Mouse (Mus musculus): ENCODE measurements around the gene Fhl2.
"Not testable (repeated sequence)": the region's sequence is repeated elsewhere in the genome, so short reads cannot be mapped to it uniquely, and the experiment has no call there.

The Fhl2 gene

DNA sequence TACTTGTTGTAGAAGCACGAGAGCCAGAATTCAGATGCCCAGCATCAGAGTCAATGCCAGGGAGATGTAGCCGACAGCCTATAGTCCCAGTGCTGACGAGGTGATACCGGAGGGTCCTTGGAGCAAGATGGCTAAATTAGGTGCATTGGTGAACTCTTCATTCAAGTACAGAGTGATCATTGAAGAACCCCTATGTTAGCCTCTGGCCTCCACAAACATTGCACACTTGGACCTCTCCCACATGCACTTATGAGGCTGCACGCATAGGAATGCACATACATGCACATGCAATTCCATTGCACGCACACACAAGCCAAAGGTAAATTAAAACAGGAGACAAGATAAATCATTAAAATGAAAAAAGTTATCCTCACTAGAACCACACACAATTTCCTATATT, 3.4 kb downstream of the Fhl2 start:
- DNase-seq (ENCODE audit: low read depth, low spot score): no peak

DNA sequence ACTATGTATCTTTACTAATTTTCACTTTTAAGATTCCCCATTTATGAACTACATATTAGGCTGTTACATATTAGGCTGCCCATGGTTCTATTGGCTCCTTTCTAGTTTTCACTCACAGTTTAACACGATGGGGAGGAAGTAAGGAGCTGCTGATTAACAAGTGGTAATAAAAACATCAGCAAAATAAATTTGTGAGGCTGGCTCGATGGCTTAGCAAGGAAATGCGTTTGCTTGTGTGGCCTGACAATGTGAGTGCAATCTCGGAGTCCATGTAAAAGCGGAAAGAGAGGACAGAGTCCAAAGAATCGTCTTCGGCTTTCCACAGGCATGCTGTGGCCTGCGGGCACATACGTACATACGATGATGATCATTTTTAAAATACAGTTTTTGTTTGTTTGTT, 4.3 kb downstream of the Fhl2 start:
- no peak for DNase-seq (ENCODE audit: low read depth, low spot score)

DNA sequence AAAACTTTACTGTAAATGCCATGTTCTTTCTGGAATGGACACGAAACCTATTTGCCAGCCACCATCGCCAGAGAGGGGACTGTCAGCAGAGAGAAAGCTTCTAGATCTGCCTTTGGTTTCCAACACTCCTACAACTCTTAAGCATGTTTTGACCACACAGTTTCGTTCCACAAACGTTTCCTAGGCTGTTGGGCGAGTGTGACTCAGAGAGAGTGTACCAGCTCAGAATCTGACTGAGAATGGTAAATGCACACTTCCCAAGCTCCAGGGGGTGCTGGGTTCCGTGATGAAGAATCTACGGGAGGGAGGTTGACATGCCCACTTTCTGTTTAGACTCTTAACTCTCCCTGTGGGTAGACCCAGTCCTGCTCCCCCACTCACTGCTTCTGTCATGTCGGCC, 5.7 kb downstream of the Fhl2 start:
- DNase-seq (ENCODE audit: low read depth, low spot score): no peak

DNA sequence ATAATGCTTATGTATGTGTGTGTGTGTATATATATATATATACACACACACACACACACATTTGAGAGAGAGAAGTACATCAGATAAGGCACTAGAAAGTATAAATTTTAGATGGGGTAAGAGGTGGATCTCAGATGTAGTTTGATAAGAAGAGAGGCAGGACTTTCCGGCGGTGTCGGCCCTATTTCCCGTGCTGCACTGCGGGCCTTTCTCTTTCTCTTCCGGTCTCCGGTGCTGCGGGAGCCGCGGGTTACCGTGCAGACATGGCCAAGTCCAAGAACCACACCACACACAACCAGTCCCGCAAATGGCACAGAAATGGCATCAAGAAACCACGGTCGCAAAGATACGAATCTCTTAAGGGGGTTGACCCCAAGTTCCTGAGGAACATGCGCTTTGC, 7.9 kb downstream of the Fhl2 start:
- DNase-seq (ENCODE audit: low read depth, low spot score): not testable (repeated sequence)

DNA sequence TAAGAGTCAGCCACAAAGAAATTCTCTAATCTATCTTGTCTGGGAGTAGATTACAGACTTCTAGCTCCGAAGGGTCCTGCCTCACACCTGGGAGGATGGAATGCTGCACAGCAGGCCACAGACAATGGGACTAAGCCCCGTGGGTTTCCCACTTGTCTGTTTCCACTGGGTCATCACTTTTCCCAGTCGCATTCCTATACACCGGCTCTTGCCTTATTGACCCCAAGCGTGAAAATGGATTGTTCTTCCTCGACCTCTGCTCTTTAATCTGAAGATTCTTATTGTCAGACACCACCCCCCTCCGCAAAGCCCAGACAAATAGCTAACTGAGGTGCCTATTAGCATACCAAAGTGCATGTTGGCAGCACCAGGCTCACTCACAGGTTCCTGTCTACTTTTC, 10.4 kb downstream of the Fhl2 start:
- no peak for DNase-seq (ENCODE audit: low read depth, low spot score)

DNA sequence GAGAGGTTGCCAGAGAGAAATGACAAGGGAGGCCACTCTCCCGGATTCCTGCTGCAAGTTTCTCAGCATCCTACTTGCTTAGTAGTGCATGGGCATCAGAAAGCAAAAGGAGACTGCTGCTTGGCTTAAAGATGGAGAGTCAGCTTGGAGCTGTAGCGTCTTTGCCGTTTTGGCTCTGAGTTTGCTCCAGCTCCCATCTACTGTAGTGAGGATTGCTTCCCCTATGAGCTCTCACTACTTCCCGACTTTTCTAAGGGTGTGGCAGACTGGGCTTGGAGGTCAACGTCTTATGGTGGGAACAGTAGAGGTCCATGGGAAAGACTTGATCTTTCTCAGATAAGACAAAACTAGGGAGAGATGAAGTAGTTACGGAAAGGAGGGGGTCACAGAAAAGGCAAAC, 15.9 kb downstream of the Fhl2 start:
- DNase-seq (ENCODE audit: low read depth, low spot score): no peak

DNA sequence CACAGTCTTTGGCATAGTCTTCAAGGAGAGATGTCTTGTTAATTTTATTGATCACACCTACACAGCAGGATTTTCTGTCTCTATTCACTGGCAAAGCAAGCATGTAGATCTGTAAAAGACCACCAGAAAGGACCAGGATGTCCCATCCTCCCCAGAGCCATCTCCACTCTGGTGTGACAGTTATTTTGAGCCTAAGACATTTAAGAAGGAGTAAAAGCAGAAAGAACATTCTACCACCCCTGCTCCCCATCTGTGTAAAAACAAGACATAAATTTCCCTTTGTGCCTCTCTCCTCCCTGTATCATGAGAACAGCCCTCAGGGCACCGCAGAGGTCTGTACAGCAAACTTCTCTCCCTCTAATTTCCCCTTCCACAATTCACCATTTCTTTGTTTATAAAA, 18.0 kb downstream of the Fhl2 start:
- DNase-seq (ENCODE audit: low read depth, low spot score): no peak

DNA sequence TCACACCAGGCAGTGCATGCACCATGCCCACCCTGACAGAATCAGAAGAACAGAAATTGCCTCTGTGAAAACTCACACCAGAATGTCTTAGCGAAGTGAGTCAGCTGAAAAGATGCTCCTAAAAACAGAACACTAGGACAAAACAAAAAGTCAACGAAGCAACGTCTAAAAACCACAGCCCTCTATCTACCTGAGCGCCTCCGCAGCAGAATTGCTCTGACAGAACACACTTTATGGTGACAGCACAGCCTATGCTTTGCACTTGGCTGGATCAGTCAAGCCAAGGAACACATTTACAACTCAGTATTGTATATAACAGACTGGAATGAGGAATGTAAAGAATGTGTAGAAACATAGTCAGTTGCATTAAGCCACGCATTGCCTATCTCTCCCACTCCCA, 18.4 kb downstream of the Fhl2 start:
- DNase-seq (ENCODE audit: low read depth, low spot score): no peak

DNA sequence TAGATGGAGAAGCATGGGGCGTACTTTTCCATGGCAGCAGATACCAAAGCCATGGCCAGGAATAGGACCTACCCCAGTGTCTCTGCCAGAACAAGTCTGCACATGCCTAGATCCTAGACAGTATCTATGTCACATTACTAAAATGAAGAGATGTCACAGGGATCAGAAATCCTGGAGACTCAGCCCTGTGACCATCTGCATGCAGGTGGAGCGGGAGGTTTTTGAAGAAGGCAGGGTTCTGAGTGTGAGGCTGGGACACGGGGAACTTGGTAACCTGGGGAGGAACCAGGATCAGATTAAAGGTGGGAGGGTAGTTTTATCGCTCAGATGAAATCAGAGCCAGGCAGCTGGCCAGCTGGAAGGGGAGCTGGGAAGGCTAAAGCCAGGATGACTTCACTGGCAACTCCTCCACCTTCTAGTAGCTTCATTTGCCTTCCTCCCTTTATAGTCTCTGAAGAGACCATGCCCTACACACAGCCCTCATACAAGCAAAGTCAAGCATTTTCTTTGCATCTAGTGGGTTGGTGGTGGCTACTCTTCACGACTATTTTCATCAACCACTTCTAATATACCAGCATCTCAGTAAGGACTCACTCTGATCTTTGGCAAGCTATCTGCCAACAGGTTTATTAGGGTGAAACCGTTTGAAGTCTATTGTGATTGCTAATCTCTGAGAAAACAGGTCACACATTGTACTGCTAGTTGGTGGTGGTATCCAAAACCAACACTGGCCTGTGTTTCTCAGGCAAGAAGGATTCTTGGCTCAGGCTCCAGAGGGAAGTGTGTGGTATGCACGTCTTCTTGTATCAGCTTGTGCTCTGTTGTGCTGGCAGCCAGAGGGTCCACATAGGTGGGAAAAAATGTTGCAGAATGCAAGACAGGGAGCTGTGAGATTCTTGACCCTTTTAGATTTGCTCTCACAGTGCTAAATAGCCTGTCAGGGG, 23.2 kb downstream of the Fhl2 start:
- DNase-seq (ENCODE audit: low read depth, low spot score): no peak

DNA sequence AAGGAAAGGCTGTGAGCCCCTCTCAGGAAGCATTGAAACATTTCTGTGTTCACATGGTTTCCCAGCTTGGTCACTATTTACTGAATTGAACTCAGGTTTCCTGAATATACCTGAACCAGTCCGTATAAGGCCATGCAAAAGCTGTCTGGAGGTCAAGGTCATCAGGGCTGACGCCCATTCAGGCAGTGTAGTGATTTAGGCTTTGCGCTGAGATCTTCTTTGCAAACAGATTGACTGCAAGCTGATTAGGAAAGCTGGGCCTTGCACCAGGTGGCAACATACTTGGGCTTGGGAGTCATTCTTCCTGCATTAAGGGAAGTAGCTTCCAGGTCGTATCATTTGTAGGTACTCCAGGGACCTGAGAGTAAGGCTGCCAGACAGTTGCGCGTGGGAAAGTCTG, 25.0 kb downstream of the Fhl2 start:
- DNase-seq (ENCODE audit: low read depth, low spot score): peak; percentile 57

DNA sequence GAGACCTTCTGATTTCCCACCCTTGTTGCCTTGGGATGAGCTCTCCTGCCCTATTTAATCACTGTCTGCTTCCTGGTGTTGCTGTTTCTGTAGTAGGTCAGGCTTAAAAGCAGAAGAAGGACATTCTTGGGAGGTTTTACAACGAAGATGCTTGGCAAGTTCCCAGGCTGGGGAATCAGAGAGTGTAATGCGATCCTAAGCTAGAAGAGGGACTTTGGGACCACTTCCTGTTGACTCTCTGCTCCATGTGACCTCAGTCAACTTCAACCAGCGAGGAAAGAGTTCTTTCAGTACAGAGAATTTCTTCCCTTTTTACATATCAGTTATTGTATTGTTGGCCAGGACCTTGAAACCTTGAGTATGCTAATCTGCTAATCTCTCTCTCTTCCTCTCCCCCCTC, 25.7 kb downstream of the Fhl2 start:
- no peak for DNase-seq (ENCODE audit: low read depth, low spot score)

DNA sequence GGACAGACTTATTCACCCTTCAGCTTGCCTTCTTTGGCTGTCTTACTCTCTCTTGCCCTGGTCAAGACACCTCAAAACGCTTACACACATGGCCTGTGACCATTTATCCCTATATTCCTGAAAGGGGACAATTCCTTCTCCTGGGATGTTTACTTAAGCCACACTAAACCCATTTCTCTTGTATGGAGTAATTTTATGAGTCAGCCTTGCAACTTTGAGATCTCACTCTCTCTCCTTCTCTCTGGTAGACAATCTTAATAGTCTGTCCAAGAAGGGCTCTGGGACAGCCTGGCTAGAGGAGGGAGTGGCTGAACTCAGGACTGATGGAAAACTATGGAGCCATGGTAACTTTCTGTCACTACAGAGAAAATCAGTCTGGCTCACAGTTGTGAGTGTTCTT, 27.1 kb downstream of the Fhl2 start:
- DNase-seq (ENCODE audit: low read depth, low spot score): no peak

DNA sequence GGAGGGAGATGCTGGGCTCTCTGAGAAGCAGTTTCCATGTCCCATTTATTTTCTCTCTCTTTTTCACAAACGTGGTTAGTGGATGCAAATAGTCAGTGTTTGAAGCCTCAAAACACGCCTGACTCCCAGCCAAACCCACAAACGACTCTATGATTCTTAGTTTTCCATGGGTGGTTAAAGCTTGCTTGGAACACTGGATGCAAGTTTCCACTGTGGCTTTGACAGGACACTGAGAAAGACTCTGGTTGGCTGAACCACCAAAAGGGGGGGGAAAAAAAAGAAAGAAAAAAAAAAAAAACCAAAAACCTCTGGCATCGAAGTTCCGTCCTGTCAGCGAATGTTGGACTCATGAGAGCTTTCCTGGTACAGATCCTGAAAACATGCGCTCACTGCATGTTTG, 27.6 kb downstream of the Fhl2 start:
- DNase-seq (ENCODE audit: low read depth, low spot score): no peak

DNA sequence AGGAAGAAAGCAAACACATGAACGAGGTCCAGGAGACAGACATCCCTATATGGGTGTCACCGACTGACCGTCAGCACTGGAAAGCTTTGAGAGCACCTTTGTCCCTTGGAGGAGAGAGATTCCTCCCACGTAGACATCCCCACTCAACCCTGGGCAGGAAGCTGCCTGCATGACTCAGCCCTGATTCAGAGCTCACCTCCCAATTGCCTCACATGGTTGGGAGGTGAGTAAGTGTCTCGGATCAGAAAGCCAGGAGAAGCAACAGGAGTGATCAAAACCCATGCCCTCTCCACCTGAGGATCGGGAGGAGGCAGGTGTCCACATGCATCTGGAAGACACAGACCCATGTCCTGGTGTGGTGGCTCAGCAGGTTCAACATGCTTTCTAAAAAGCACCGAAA, 28.2 kb downstream of the Fhl2 start:
- no peak for DNase-seq (ENCODE audit: low read depth, low spot score)

DNA sequence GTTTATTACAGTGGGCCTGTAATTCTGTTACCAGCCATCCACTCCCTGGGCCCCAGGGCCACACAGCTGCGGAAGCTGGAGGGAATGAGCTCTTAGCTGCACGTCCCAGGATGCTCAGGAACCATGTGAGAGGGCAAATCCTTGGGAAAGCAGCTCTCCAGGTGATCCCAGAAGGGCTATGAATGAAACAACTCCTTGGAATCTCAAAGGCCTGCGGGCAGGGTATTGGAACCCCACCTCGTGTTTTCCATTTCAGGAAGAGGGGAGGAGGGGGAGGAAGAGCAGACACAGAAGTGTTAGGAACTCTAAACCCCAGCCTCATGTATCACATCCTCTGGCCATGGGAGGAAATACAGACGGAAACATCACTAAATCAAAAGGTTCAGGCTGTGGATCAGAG, 28.8 kb downstream of the Fhl2 start:
- no peak for DNase-seq (ENCODE audit: low read depth, low spot score)

DNA sequence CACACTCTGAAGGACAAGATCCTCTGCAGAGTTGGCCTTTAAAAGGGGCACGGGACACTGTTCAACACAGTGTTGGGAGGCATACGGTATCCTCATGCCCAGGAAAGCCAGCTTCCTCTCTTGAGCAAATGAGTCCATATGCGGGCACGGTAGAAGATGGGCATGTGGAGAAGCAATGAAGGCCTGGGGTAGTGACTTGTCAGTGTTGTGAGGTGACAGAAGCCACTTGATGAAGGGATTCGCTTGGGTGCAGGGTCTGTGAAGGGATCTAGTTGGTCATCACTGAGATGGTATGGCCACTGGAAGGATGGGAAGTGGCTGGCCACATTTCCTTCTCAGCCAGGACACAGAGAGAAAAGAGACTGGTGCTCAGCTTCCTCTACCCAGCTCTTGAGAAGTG, 32.2 kb downstream of the Fhl2 start:
- no peak for DNase-seq (ENCODE audit: low read depth, low spot score)

DNA sequence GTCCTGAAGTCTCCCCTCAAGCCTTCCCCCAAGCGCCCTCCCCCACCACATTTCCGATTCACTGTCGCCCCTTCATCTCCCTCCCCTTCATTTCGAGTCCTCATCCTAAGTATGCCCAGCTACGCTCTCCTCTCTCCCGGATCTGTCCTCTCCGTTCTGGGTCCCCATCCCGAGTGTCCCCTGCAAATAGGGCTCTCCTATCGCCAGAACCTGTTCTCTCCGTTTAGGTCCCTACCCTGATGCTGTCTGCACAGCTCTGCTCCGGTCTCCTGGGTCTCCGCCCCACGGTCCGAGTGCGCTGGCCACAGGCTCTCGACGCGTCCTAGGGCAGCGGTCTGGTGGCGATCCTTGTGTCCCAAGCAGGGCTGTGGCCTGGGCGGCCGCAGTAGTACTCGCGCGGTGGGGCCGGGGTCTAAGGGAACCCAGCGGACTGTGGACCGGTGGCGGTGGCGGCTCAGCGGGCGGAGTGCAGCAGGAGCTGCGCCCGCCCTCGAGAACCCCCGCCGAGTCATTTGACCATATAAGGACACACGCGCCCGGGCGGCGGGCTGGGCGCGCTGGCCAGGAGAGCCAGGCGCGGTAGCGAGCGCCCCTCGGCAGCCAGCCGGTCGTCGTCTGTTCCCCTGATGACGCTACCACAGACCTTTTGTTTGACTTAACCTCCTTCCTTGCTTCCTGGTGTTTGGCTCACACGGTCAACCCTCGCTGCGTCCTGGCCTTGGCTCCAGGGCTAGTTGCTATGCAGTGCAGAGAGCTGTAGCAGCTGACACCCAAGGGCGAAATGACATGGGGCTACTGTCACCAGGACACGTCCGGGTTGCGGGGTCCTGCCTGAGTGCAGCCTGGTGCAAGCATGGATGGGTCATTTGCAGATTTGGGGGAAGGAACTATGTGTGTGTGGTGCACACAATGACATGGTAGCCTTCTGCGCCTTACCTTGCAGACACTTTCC, 33.0 kb downstream of the Fhl2 start:
- DNase-seq (ENCODE audit: low read depth, low spot score): no peak

DNA sequence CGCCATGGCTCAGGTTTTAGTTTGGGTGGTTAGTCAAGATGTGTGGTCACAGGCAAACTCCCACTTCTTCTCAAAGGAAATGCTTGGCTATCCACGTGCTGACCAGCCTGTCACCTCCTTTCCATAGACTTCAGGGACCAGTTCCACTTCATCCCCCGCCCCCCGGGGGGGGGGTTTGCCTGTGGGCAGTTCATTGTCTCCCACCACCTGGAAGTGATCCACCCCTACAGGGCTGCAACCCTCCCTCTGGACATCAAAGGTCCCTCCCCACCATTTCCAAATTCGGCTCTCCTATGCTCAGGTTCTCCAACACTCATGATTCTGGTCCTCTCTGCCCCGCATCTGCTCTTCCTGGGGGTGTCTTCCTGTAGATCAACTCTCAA, 33.7 kb downstream of the Fhl2 start:
- no peak for DNase-seq (ENCODE audit: low read depth, low spot score)

DNA sequence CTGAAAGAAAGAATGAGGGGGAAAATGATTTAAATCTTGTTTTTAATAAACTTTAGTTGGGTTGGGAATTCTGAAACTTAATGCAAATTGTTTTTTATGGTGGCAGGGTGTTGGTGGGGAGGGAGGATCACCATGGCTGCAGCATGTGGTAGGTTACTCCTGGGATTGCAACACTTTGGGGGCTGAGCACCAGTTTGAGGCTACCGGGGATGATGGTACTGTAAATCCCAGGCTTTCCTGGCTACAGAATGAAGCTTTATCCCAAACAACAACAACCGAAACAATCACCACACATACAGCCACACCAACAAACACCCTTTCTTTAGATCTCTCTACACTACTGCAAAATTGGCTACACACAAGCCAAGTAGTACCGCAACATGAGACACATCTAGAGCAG, 34.4 kb downstream of the Fhl2 start:
- DNase-seq (ENCODE audit: low read depth, low spot score): no peak

DNA sequence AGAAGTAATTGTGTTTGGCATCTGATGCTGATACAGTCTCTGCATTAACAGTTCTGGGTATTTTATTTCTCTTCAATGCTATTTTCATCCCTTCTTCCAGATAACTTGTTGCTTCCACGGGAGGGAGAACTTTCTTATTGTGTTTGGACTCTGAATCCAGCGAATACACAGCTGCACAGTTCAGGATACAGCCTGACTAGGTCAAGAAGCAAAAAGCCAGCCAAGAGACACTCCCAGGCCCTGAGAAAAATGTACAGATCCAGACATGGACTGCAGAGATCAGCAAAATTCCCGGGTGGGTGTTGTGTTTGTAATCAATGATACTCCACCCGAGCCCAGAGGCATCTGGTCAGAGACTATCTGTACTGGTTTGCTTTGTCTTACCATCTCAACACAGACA, 37.4 kb downstream of the Fhl2 start:
- DNase-seq (ENCODE audit: low read depth, low spot score): no peak

DNA sequence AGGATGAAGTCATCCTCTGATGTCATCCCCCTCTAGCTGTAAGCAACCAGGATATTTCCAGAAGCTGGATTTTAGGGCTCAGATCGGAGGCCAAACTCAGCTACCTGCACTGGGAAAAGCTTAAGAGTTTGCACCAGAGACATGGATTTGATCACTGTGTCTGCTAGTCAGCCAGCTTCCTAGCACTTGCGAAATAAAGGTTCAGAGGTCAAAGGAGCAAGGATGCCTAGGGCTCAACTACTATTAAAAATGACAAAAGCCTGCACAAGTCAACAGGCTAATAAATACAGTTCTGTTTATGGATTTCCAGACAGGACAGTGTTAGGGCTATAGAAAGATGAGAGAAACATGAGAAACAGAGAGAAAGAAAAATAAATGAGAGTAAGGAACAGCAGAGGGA, 38.9 kb downstream of the Fhl2 start:
- DNase-seq (ENCODE audit: low read depth, low spot score): no peak

DNA sequence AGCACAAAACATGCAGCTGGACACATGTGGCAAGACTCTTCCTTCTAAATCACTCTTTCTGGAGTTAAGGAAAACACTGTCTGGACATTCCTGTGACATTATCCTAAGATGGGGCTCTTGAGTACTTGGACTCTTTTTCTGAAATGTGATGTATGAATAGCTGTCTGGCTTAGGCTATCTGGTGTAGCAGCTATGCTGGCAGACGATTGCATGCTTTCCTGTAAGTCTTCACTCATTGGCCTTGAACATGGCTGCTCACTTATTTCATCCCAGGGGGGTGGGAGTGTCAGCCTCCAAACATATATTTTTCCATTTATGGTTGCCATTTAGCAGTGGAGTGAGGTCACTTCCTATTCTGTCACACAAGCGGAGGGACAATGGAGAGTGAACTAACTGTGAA, 42.3 kb downstream of the Fhl2 start:
- DNase-seq (ENCODE audit: low read depth, low spot score): no peak

DNA sequence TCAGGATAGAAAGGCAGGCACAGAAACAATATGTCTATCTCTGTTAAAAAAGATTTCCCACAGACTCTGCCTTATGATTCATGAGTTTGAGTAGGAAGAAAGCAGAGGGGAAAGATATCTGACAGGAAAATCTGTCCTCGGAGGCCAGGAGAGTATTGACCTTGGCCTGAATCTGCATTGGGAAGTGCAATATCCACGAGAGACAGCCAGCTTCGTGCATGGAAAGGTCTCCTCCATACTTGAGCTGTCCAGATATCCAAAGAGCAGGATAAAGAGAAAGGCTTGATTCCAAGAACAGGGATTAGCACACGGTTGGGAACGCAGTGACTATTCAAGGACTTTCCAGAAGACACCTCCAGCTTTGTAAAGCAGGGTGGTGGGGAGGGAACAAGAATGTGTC, 43.2 kb downstream of the Fhl2 start:
- no peak for DNase-seq (ENCODE audit: low read depth, low spot score)
